ENCODE assay signal across 18 mouse cellular contexts in genomic region chr10:118466481-118466880, GRCm38 (mm10). TPM values are rescaled to one million over a fixed set of nuclear protein-coding genes. Genes with fewer than 3 reads are reported as not detected.
DNase-seq lines count a peak whose midpoint lies in the region; ATAC-seq and TF ChIP-seq lines count a peak whose summit lies in the region.
"Had no signal": no experiment of that assay in that cellular context is flagged by ENCODE, and none has a peak within 500 bp of the region (broad histone marks: within the 10 kb centered on the region; RNA-seq: fewer than 3 reads in every experiment).

No protein-coding gene starts in this region.

- peak; percentile 66 for DNase-seq in heart, postnatal 10 days
- peak; percentile 80 for DNase-seq in lung, embryonic 14.5 days
- DNase-seq in lung, adult 18-20 months = no peak
- peak; percentile 61 for DNase-seq in adrenal gland, postnatal 10 days
- DNase-seq in lung, postnatal 25 days (ENCODE audit: low spot score) = peak; percentile 21
- no peak for DNase-seq in right cerebral cortex, postnatal 4 days
- no peak for DNase-seq in c-Kit-positive CD71-positive TER-119-positive erythroid progenitor cells, embryonic 14.5 days (ENCODE audit: low spot score)
- DNase-seq: cerebellum, adult 18-20 months; forebrain, postnatal 0 days had no signal

- no peak overlapping the region for H3K9ac ChIP-seq in heart, embryonic 12.5 days
- no peak overlapping the region for H3K9ac ChIP-seq in lung, embryonic 14.5 days
- H3K9ac ChIP-seq: forebrain, postnatal 0 days had no signal

- WGBS in heart, embryonic 12.5 days = 52% methylated on average over 6 of the region's 6 CpGs
- 36% methylated on average over 6 of the region's 6 CpGs for WGBS in lung, embryonic 14.5 days

- no peaks in the 10 kb centered on the region for H3K4me1 ChIP-seq in heart, embryonic 12.5 days (replicated peaks)
- no peaks in the 10 kb centered on the region for H3K4me1 ChIP-seq in lung, embryonic 14.5 days (ENCODE audit: insufficient read depth)

- 0 out of 2 replicates have a peak, but pooled peaks cover 2% of the 10 kb centered on the region for H3K36me3 ChIP-seq in heart, embryonic 12.5 days
- no peaks in the 10 kb centered on the region for H3K36me3 ChIP-seq in lung, embryonic 14.5 days (ENCODE audit: insufficient read depth)

- TF ChIP-seq CTCF in lung, embryonic 14.5 days (IDR thresholded peaks at IDR 0.05; ENCODE audit: low read depth) = no peak

- no peak overlapping the region for H3K27ac ChIP-seq in heart, embryonic 12.5 days (ENCODE audit: poor library complexity, severe bottlenecking)
- no peak overlapping the region for H3K27ac ChIP-seq in lung, embryonic 14.5 days (ENCODE audit: low read depth)

- no peak for ATAC-seq in heart, embryonic 12.5 days (ENCODE audit: insufficient number of reproducible peaks, low FRiP score)
- no peak for ATAC-seq in lung, embryonic 14.5 days (ENCODE audit: insufficient read depth)
- ATAC-seq: forebrain, postnatal 0 days; intestine, embryonic 16.5 days had no signal

- intact Hi-C loops in heart, postnatal 10 days (cut with DNase I) = no loop called here

- H3K27me3 ChIP-seq in heart, embryonic 12.5 days (replicated peaks) = no peaks in the 10 kb centered on the region
- H3K27me3 ChIP-seq in lung, embryonic 14.5 days (ENCODE audit: insufficient read depth, low read length) = no peaks in the 10 kb centered on the region

- H3K4me3 ChIP-seq in heart, embryonic 12.5 days = no peak overlapping the region
- H3K4me3 ChIP-seq in lung, embryonic 14.5 days (ENCODE audit: low read depth, low read length) = no peak overlapping the region
- H3K4me3 ChIP-seq: megakaryocyte, embryonic 14.5 days had no signal

- H3K9me3 ChIP-seq in heart, embryonic 12.5 days (replicated peaks) = peaks cover 15% of the 10 kb centered on the region
- H3K9me3 ChIP-seq in lung, embryonic 14.5 days (ENCODE audit: low read depth, low read length) = peaks cover 4% of the 10 kb centered on the region; the same call in 1 of the 2 replicates

- no peak overlapping the region for H3K4me2 ChIP-seq in heart, embryonic 12.5 days
- H3K4me2 ChIP-seq in lung, embryonic 14.5 days = no peak overlapping the region

RNA-seq across cellular contexts. Expression of gene Ifng, which starts 25.6 kb away (rescaled TPM):
- not detected for total RNA-seq in heart, postnatal 10 days (2021)
- not detected in 2 replicates for polyA plus RNA-seq in heart, embryonic 12.5 days (2016; fragmentation: Nextera tagmentation; extraction: Ambion mirVana)
- not detected in 2 replicates for polyA plus RNA-seq in lung, embryonic 14.5 days (2014; fragmentation: Nextera tagmentation; extraction: Ambion mirVana)
- total RNA-seq in adrenal gland, postnatal 10 days (2021) = not detected
- total RNA-seq: forebrain, postnatal 0 days; layer of hippocampus, postnatal 25 days; liver, adult 2 months had no signal
- polyA plus RNA-seq: embryonic facial prominence, embryonic 11.5 days; forebrain, postnatal 0 days; heart, embryonic 14.5 days; intestine, embryonic 16.5 days; neural tube, embryonic 11.5 days; stomach, embryonic 16.5 days had no signal

Comparison
In these comparisons a context has a peak if more than half of its experiments do, and no peak if none do; other contexts are left out.
1. DNase-seq: peak in heart, postnatal 10 days (2 of 2), lung, embryonic 14.5 days (single experiment), adrenal gland, postnatal 10 days (single experiment) and lung, postnatal 25 days (single experiment); none in lung, adult 18-20 months (0 of 2), right cerebral cortex, postnatal 4 days (single experiment) and c-Kit-positive CD71-positive TER-119-positive erythroid progenitor cells, embryonic 14.5 days (single experiment).